Mouse (Mus musculus): ENCODE measurements around the gene Hrnr.

- TF ChIP-seq POLR2A (IDR thresholded peaks at IDR 0.05; ENCODE audit: borderline replicate concordance, control insufficient read depth, low read depth, low read length) = no peak
- TF ChIP-seq CTCF (IDR thresholded peaks at IDR 0.05; ENCODE audit: control insufficient read depth, insufficient read depth, low read length) = no peak
Observed at GRCm38 (mm10) chr3:93375196-93375595, 55.6 kb downstream of the Hrnr start.
